Mouse (Mus musculus): ENCODE results near the gene Tes3-ps. TPM values are rescaled to one million over a fixed set of nuclear protein-coding genes. Genes with fewer than 3 reads are reported as not detected.

Tes3-ps gene
- total and polyA plus RNA-seq, 2 experiments from 2014 or later: 0.04 to 0.72 TPM

DNA sequence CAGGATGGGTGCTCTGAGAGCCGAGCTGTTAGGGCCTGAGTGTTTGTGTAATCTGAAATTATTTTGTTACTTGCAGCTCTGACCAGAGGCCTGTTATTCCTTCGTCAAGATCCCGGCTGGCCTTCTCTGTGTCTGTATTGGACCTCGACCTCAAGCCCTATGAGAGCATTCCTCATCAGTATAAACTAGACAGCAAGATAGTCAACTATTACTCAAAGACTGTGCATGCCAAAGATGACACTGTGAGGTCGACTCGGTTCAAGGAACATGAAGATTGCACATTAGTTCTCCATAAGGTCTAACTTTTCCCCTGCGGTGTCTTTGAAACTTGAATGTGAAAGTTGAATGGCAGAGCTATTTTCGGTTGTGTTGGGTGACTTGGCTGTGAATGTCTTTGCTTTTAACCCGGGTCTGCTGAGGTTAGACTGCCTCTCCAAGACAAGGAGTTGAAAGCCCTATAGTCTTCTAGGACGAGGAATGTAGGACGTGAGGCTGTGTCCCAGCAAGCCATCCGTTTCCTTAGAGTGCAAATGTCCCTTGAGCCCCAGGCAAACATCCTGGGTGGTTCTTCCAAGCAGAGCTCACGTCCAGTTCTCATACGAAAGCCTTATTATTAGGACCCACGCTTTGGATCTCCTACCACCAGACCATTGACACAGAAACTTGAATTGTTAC is 31.5 kb upstream of the Tes3-ps start:
- WGBS: 73% methylated on average over 15 of the region's 15 CpGs
- no peak for TF ChIP-seq EP300 (IDR thresholded peaks at IDR 0.05; ENCODE audit: low read depth)
- TF ChIP-seq CTCF (IDR thresholded peaks at IDR 0.05; ENCODE audit: low read depth): no peak
- ATAC-seq (ENCODE audit: insufficient read depth, low read depth): no peak; the same call in 1 of the 2 replicates

DNA sequence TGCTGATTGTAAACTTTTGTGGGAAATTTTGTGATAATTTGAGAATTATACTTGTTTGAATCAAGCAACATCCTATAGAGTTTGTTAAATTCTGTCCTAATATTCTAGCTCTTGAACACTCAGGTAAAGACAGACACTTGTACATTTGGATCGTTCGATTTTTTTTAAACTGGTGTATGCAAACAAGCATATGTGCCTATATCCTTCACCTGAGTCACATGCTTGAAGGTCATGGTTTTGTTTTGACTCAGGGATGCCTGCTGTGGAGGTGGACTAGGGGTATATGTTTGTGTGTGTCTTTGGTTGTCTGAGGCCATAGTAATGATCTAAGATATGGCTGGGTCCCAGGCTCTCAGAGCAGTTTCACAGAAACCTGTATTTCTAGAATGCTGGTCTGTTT is 30.2 kb upstream of the Tes3-ps start:
- no peak overlapping the region for H3K9ac ChIP-seq (replicated peaks; ENCODE audit: low read depth, low read length)
- H3K4me3 ChIP-seq (ENCODE audit: low read depth, low read length): no peak overlapping the region
- no peak for ATAC-seq (ENCODE audit: insufficient read depth, low read depth)
- 92% methylated on average over 2 of the region's 2 CpGs for WGBS
- no peaks in the 10 kb centered on the region for H3K9me3 ChIP-seq (replicated peaks; ENCODE audit: control insufficient read depth, low read length)
- peaks cover 56% of the 10 kb centered on the region for H3K36me3 ChIP-seq (replicated peaks; ENCODE audit: control insufficient read depth, insufficient read depth, low read length)
- TF ChIP-seq EP300 (IDR thresholded peaks at IDR 0.05; ENCODE audit: low read depth) (no peak), CTCF (IDR thresholded peaks at IDR 0.05; ENCODE audit: low read depth) (no peak)
- H3K27ac ChIP-seq (ENCODE audit: low read depth): no peak overlapping the region
- no peaks in the 10 kb centered on the region for H3K27me3 ChIP-seq (ENCODE audit: control insufficient read depth, insufficient read depth, low read length)
- H3K4me2 ChIP-seq (ENCODE audit: low read depth, low read length): no peak overlapping the region
- H3K4me1 ChIP-seq (ENCODE audit: control insufficient read depth, insufficient read depth): no peaks in the 10 kb centered on the region
- DNase-seq (ENCODE audit: low spot score): no peak

More for the DNA sequence above, 31.5 kb upstream of the Tes3-ps start:
- H3K4me1 ChIP-seq (ENCODE audit: control insufficient read depth, insufficient read depth): no peaks in the 10 kb centered on the region
- no peak overlapping the region for H3K9ac ChIP-seq (replicated peaks; ENCODE audit: low read depth, low read length)
- H3K4me2 ChIP-seq (ENCODE audit: low read depth, low read length): no peak overlapping the region
- DNase-seq (ENCODE audit: low spot score): no peak
- H3K36me3 ChIP-seq (replicated peaks; ENCODE audit: control insufficient read depth, insufficient read depth, low read length): peaks cover 56% of the 10 kb centered on the region
- no peak overlapping the region for H3K4me3 ChIP-seq (ENCODE audit: low read depth, low read length)
- peak overlapping the region; percentile 12 for H3K27ac ChIP-seq (ENCODE audit: low read depth)
- H3K9me3 ChIP-seq (replicated peaks; ENCODE audit: control insufficient read depth, low read length): no peaks in the 10 kb centered on the region
- no peaks in the 10 kb centered on the region for H3K27me3 ChIP-seq (ENCODE audit: control insufficient read depth, insufficient read depth, low read length)

DNA sequence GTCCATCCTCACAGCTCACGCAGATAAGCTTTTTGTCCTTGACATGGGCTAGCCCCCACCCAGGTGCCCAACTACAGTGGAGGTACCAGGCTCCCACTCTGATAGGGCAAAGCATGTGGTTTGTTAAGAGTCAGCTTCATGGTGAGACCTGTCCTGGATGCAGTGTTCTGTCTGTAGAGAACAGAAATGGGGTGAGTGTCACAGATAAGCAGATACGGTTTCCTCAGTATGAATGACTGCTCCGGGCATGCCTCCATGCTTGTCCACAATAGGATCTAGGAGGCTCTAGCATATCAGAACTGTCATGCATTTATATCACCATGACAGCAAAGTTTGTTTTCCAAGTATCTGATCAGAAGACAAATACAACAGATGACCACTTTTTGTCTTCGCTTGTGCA is 27.2 kb upstream of the Tes3-ps start:
- Histone ChIP-seq H3K4me2 (ENCODE audit: low read depth, low read length) (no peak overlapping the region), H3K9ac (replicated peaks; ENCODE audit: low read depth, low read length) (no peak overlapping the region), H3K27me3 (ENCODE audit: control insufficient read depth, insufficient read depth, low read length) (no peaks in the 10 kb centered on the region), H3K9me3 (replicated peaks; ENCODE audit: control insufficient read depth, low read length) (no peaks in the 10 kb centered on the region), H3K27ac (ENCODE audit: low read depth) (no peak overlapping the region), H3K4me1 (ENCODE audit: control insufficient read depth, insufficient read depth) (peaks cover 8% of the 10 kb centered on the region), H3K4me3 (ENCODE audit: low read depth, low read length) (no peak overlapping the region), H3K36me3 (replicated peaks; ENCODE audit: control insufficient read depth, insufficient read depth, low read length) (peaks cover 41% of the 10 kb centered on the region)
- ATAC-seq (ENCODE audit: insufficient read depth, low read depth): no peak
- WGBS: 89% methylated on average over 4 of the region's 4 CpGs
- TF ChIP-seq CTCF (IDR thresholded peaks at IDR 0.05; ENCODE audit: low read depth) (no peak), EP300 (IDR thresholded peaks at IDR 0.05; ENCODE audit: low read depth) (no peak)
- DNase-seq (ENCODE audit: low spot score): no peak

GRCm38 (mm10) chr13:49466393-49467075 is 26.6 kb upstream of the Tes3-ps start:
- 69% methylated on average over 11 of the region's 11 CpGs for WGBS
- Histone ChIP-seq H3K4me3 (ENCODE audit: low read depth, low read length) (no peak overlapping the region), H3K9ac (replicated peaks; ENCODE audit: low read depth, low read length) (no peak overlapping the region), H3K4me2 (ENCODE audit: low read depth, low read length) (no peak overlapping the region), H3K36me3 (replicated peaks; ENCODE audit: control insufficient read depth, insufficient read depth, low read length) (peaks cover 35% of the 10 kb centered on the region), H3K4me1 (ENCODE audit: control insufficient read depth, insufficient read depth) (peaks cover 12% of the 10 kb centered on the region), H3K27ac (ENCODE audit: low read depth) (peak overlapping the region; percentile 65), H3K9me3 (replicated peaks; ENCODE audit: control insufficient read depth, low read length) (no peaks in the 10 kb centered on the region), H3K27me3 (ENCODE audit: control insufficient read depth, insufficient read depth, low read length) (no peaks in the 10 kb centered on the region)
- DNase-seq (ENCODE audit: low spot score) (no peak), ATAC-seq (ENCODE audit: insufficient read depth, low read depth) (peak; percentile 45; the same call in 1 of the 2 replicates)
- TF ChIP-seq CTCF (IDR thresholded peaks at IDR 0.05; ENCODE audit: low read depth) (no peak), EP300 (IDR thresholded peaks at IDR 0.05; ENCODE audit: low read depth) (no peak)

DNA sequence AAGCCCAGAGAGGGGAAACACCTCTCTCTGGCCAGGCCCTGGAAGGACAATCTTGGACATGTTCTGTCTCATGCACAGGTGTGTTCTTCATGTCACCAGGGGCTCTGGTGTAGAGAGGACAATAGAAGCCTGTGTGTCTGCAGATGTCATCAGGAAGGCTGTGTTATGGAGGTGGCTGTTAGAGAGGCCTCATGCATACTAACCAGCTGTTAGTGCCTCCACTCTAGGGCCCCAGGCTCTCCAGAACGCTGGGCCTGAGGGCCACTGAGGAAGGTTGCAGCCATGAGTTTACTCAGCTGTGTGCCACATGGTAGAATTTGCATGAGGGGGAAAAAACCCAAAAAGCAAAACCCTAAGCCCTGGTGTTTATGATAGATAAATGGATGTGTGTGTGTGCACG is 25.5 kb upstream of the Tes3-ps start:
- no peak overlapping the region for H3K4me3 ChIP-seq (ENCODE audit: low read depth, low read length)
- DNase-seq (ENCODE audit: low spot score) (no peak), ATAC-seq (ENCODE audit: insufficient read depth, low read depth) (no peak)
- peaks cover 12% of the 10 kb centered on the region for H3K4me1 ChIP-seq (ENCODE audit: control insufficient read depth, insufficient read depth)
- peaks cover 24% of the 10 kb centered on the region for H3K36me3 ChIP-seq (replicated peaks; ENCODE audit: control insufficient read depth, insufficient read depth, low read length)
- H3K27ac ChIP-seq (ENCODE audit: low read depth): no peak overlapping the region; the same call in 1 of the 2 replicates
- no peaks in the 10 kb centered on the region for H3K27me3 ChIP-seq (ENCODE audit: control insufficient read depth, insufficient read depth, low read length)
- H3K9ac ChIP-seq (replicated peaks; ENCODE audit: low read depth, low read length): no peak overlapping the region
- TF ChIP-seq EP300 (IDR thresholded peaks at IDR 0.05; ENCODE audit: low read depth): no peak
- TF ChIP-seq CTCF (IDR thresholded peaks at IDR 0.05; ENCODE audit: low read depth): no peak
- 75% methylated on average over 2 of the region's 2 CpGs for WGBS
- no peaks in the 10 kb centered on the region for H3K9me3 ChIP-seq (replicated peaks; ENCODE audit: control insufficient read depth, low read length)
- H3K4me2 ChIP-seq (ENCODE audit: low read depth, low read length): no peak overlapping the region

Data from heart, postnatal 0 days (tissue).